Mouse (Mus musculus): Measurements from ENCODE around the gene Parp4.

Gene Parp4

GRCm38 (mm10) chr14:56613212-56613611 is 37.8 kb downstream of the Parp4 start:
- no peak for DNase-seq (ENCODE audit: low spot score)

- no peak for DNase-seq (ENCODE audit: low spot score)
Measured at GRCm38 (mm10) chr14:56617470-56617869, 42.1 kb downstream of the Parp4 start.

GRCm38 (mm10) chr14:56620425-56620824 is 45.0 kb downstream of the Parp4 start:
- peak; percentile 43 for DNase-seq (ENCODE audit: low spot score)

- no peak for DNase-seq (ENCODE audit: low spot score)
Measured at GRCm38 (mm10) chr14:56626202-56626601, 50.8 kb downstream of the Parp4 start.

GRCm38 (mm10) chr14:56628336-56628735 is 52.9 kb downstream of the Parp4 start:
- DNase-seq (ENCODE audit: low spot score): no peak

- no peak for DNase-seq (ENCODE audit: low spot score)
Measured at GRCm38 (mm10) chr14:56631109-56631508, 55.7 kb downstream of the Parp4 start.

- no peak for DNase-seq (ENCODE audit: low spot score)
Measured at GRCm38 (mm10) chr14:56647206-56647605, 71.8 kb downstream of the Parp4 start.

- DNase-seq (ENCODE audit: low spot score): no peak
Measured at GRCm38 (mm10) chr14:56649448-56649847, 74.0 kb downstream of the Parp4 start.

- DNase-seq (ENCODE audit: low spot score): no peak
Measured at GRCm38 (mm10) chr14:56665651-56666050, 90.2 kb downstream of the Parp4 start.

- DNase-seq (ENCODE audit: low spot score): no peak
Measured at GRCm38 (mm10) chr14:56666909-56667308, 91.5 kb downstream of the Parp4 start.

- peak; percentile 100 for DNase-seq (ENCODE audit: low spot score)
Measured at GRCm38 (mm10) chr14:56667969-56668802, 92.8 kb downstream of the Parp4 start, which contains the start of gene Mphosph8. Gene Mphosph8 (plus strand): TSS chr14:56668248.

GRCm38 (mm10) chr14:56669046-56669620 is 93.7 kb downstream of the Parp4 start:
- no peak for DNase-seq (ENCODE audit: low spot score)

- DNase-seq (ENCODE audit: low spot score): no peak
Measured at GRCm38 (mm10) chr14:56685426-56685825, 110.0 kb downstream of the Parp4 start.

GRCm38 (mm10) chr14:56689116-56689515 is 113.7 kb downstream of the Parp4 start:
- DNase-seq (ENCODE audit: low spot score): no peak

- no peak for DNase-seq (ENCODE audit: low spot score)
Measured at GRCm38 (mm10) chr14:56689766-56690165, 114.3 kb downstream of the Parp4 start.

- DNase-seq (ENCODE audit: low spot score): no peak
Measured at GRCm38 (mm10) chr14:56695495-56695894, 120.1 kb downstream of the Parp4 start.

GRCm38 (mm10) chr14:56697836-56698235 is 122.4 kb downstream of the Parp4 start:
- no peak for DNase-seq (ENCODE audit: low spot score)

GRCm38 (mm10) chr14:56702644-56703043 is 127.2 kb downstream of the Parp4 start:
- DNase-seq (ENCODE audit: low spot score): no peak

- DNase-seq (ENCODE audit: low spot score): no peak
Measured at GRCm38 (mm10) chr14:56705687-56706086, 130.3 kb downstream of the Parp4 start.

All from lung, postnatal 25 days (tissue).